ENCODE assay signal across 27 mouse cellular contexts in the genomic region with DNA sequence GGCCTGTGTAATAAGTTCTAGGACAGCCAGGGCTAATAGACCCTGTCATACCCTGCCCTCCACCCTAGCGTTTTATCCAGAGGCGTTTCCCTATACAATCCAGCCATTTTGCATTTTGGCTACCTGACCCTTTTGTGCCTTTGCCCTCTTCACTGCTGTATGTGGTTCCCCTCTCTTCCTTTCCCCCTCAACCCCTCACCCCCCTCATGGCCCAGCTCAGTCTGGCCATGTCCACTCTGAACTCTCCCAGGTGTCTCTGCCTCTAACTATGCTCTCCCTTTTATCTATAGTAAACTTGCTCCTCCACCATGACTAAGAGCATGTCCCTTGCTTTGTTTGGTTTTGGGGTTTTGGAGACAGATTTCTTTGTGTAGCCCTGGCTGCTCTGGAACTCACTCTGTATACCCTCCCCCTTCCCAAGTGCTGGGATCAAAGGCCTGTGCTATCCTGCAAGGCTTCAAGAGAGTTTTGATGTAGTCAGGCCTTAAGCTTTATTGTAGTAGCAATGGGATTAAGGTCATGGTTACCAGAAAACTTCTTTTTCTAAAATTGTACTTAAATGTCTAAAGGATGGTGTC. TPM values are rescaled to one million over a fixed set of nuclear protein-coding genes. Genes with fewer than 3 reads are reported as not detected.
DNase-seq lines count a peak whose midpoint lies in the region; ATAC-seq lines count a peak whose summit lies in the region.
"Had no signal": no experiment of that assay in that cellular context is flagged by ENCODE, and none has a peak within 500 bp of the region (broad histone marks: within the 10 kb centered on the region; RNA-seq: fewer than 3 reads in every experiment).

No protein-coding gene starts in this region.

- no peak overlapping the region for H3K4me2 ChIP-seq in midbrain, embryonic 14.5 days (ENCODE audit: low read length)
- no peak overlapping the region for H3K4me2 ChIP-seq in midbrain, embryonic 12.5 days (replicated peaks)
- H3K4me2 ChIP-seq in midbrain, embryonic 15.5 days, result no peak overlapping the region
- H3K4me2 ChIP-seq: embryonic facial prominence, embryonic 12.5 days; forebrain, embryonic 13.5 days had no signal

- no peaks in the 10 kb centered on the region for H3K9me3 ChIP-seq in midbrain, embryonic 10.5 days (replicated peaks)
- no peaks in the 10 kb centered on the region for H3K9me3 ChIP-seq in midbrain, embryonic 14.5 days (ENCODE audit: control insufficient read depth, low read length)
- H3K9me3 ChIP-seq in midbrain, embryonic 12.5 days, result no peaks in the 10 kb centered on the region
- no peaks in the 10 kb centered on the region for H3K9me3 ChIP-seq in midbrain, embryonic 15.5 days
- H3K9me3 ChIP-seq: embryonic facial prominence, embryonic 10.5 days; embryonic facial prominence, embryonic 12.5 days; forebrain, embryonic 13.5 days; G1E had no signal

- no peak for ATAC-seq in midbrain, embryonic 14.5 days (ENCODE audit: low FRiP score, low TSS enrichment)
- peak; percentile 38 for ATAC-seq in midbrain, embryonic 12.5 days (ENCODE audit: low FRiP score, low read depth)
- no peak for ATAC-seq in midbrain, embryonic 15.5 days (replicated peaks)
- ATAC-seq: activated CD4-positive, CD25-positive, alpha-beta regulatory T cell, adult 4 months; CD4-positive, CD25-positive, alpha-beta regulatory T cell, adult 4 months; forebrain, embryonic 13.5 days; Patski had no signal

- peaks cover 36% of the 10 kb centered on the region for H3K27me3 ChIP-seq in midbrain, embryonic 10.5 days (ENCODE audit: low read depth, poor library complexity, severe bottlenecking)
- H3K27me3 ChIP-seq in midbrain, embryonic 14.5 days (ENCODE audit: control insufficient read depth, insufficient read depth, low read length), result no peaks in the 10 kb centered on the region; the same call in 1 of the 2 replicates
- peaks cover 17% of the 10 kb centered on the region for H3K27me3 ChIP-seq in midbrain, embryonic 12.5 days
- H3K27me3 ChIP-seq in midbrain, embryonic 15.5 days (replicated peaks), result no peaks in the 10 kb centered on the region
- H3K27me3 ChIP-seq: CH12.LX; embryonic facial prominence, embryonic 12.5 days; forebrain, embryonic 13.5 days; Patski had no signal

- peaks cover 15% of the 10 kb centered on the region for H3K4me1 ChIP-seq in midbrain, embryonic 10.5 days
- H3K4me1 ChIP-seq in midbrain, embryonic 14.5 days (ENCODE audit: control insufficient read depth, insufficient read depth, low read length), result no peaks in the 10 kb centered on the region
- H3K4me1 ChIP-seq in midbrain, embryonic 12.5 days, result no peaks in the 10 kb centered on the region
- no peaks in the 10 kb centered on the region for H3K4me1 ChIP-seq in midbrain, embryonic 15.5 days
- H3K4me1 ChIP-seq: embryonic facial prominence, embryonic 10.5 days; embryonic facial prominence, embryonic 12.5 days; forebrain, embryonic 13.5 days had no signal

- DNase-seq in heart, adult 11 months, result peak; percentile 76
- DNase-seq in heart, adult 9 months (ENCODE audit: low spot score in 2 of 2), result no peak
- peak; percentile 26 for DNase-seq in midbrain, embryonic 10.5 days (ENCODE audit: low spot score)
- DNase-seq in midbrain, embryonic 14.5 days, result no peak
- DNase-seq in urinary bladder, adult 18-20 months (ENCODE audit: low spot score in 2 of 2), result no peak
- DNase-seq: adrenal gland, adult 8-10 months; adrenal gland, postnatal 14 days; adrenal gland, postnatal 36 days; B cell, adult 2 months; cerebellum, adult 11-12 months; cerebellum, adult 2 months; cerebellum, adult 9-10 months; cerebellum, postnatal 10 days; cerebellum, postnatal 25 days had no signal

- no peak overlapping the region for H3K27ac ChIP-seq in midbrain, embryonic 10.5 days (replicated peaks)
- no peak overlapping the region for H3K27ac ChIP-seq in midbrain, embryonic 14.5 days (replicated peaks; ENCODE audit: low read depth, low read length)
- no peak overlapping the region for H3K27ac ChIP-seq in midbrain, embryonic 12.5 days (replicated peaks)
- no peak overlapping the region for H3K27ac ChIP-seq in midbrain, embryonic 15.5 days
- H3K27ac ChIP-seq: embryonic facial prominence, embryonic 10.5 days; embryonic facial prominence, embryonic 12.5 days; forebrain, embryonic 13.5 days had no signal

- H3K9ac ChIP-seq in midbrain, embryonic 14.5 days (replicated peaks; ENCODE audit: low read length), result no peak overlapping the region
- H3K9ac ChIP-seq in midbrain, embryonic 12.5 days (replicated peaks), result no peak overlapping the region
- no peak overlapping the region for H3K9ac ChIP-seq in midbrain, embryonic 15.5 days
- H3K9ac ChIP-seq: embryonic facial prominence, embryonic 12.5 days; forebrain, embryonic 13.5 days had no signal

- H3K4me3 ChIP-seq in midbrain, embryonic 10.5 days, result no peak overlapping the region
- H3K4me3 ChIP-seq in midbrain, embryonic 14.5 days (replicated peaks; ENCODE audit: low read depth, low read length), result no peak overlapping the region
- no peak overlapping the region for H3K4me3 ChIP-seq in midbrain, embryonic 12.5 days
- H3K4me3 ChIP-seq in midbrain, embryonic 15.5 days, result no peak overlapping the region
- H3K4me3 ChIP-seq: embryonic facial prominence, embryonic 10.5 days; embryonic facial prominence, embryonic 12.5 days; forebrain, embryonic 13.5 days had no signal

- H3K36me3 ChIP-seq in midbrain, embryonic 10.5 days, result no peaks in the 10 kb centered on the region
- no peaks in the 10 kb centered on the region for H3K36me3 ChIP-seq in midbrain, embryonic 14.5 days (ENCODE audit: control insufficient read depth, insufficient read depth, low read length)
- no peaks in the 10 kb centered on the region for H3K36me3 ChIP-seq in midbrain, embryonic 12.5 days
- no peaks in the 10 kb centered on the region for H3K36me3 ChIP-seq in midbrain, embryonic 15.5 days (replicated peaks)
- H3K36me3 ChIP-seq: embryonic facial prominence, embryonic 10.5 days; embryonic facial prominence, embryonic 12.5 days; G1E had no signal

- WGBS in midbrain, embryonic 10.5 days, result 73% methylated on average over 2 of the region's 2 CpGs
- 30% methylated on average over 2 of the region's 2 CpGs for WGBS in midbrain, embryonic 14.5 days
- WGBS in midbrain, embryonic 12.5 days, result 63% methylated on average over 2 of the region's 2 CpGs
- WGBS in midbrain, embryonic 15.5 days, result 50% methylated on average over 2 of the region's 2 CpGs

RNA-seq across cellular contexts. Expression of a gene that starts 10.5 kb away (rescaled TPM):
- polyA plus RNA-seq in midbrain, embryonic 10.5 days (2016; fragmentation: Nextera tagmentation; extraction: Ambion mirVana), result 0.16 TPM in 2 replicates
- not detected in 2 replicates for polyA plus RNA-seq in midbrain, embryonic 14.5 days (2014; fragmentation: Nextera tagmentation; extraction: Ambion mirVana)
- polyA plus RNA-seq in midbrain, embryonic 12.5 days (2016; fragmentation: Nextera tagmentation; extraction: Ambion mirVana), result 0.11 TPM in 1 of 2 replicates, not detected in the other
- polyA plus RNA-seq in midbrain, embryonic 15.5 days (2015; fragmentation: Nextera tagmentation; extraction: Ambion mirVana), result not detected in 2 replicates
- polyA plus RNA-seq: activated CD4-positive, CD25-positive, alpha-beta regulatory T cell, adult 4 months; CD4-positive, CD25-positive, alpha-beta regulatory T cell, adult 4 months; cortical plate, adult 2 months; embryonic facial prominence, embryonic 10.5 days; forebrain, embryonic 13.5 days; G1E had no signal

RNA-seq across cellular contexts. Expression of a gene that starts 22.7 kb away (rescaled TPM):
- not detected in 2 replicates for polyA plus RNA-seq in midbrain, embryonic 10.5 days (2016; fragmentation: Nextera tagmentation; extraction: Ambion mirVana)
- polyA plus RNA-seq in midbrain, embryonic 14.5 days (2014; fragmentation: Nextera tagmentation; extraction: Ambion mirVana), result not detected in 2 replicates
- polyA plus RNA-seq in midbrain, embryonic 12.5 days (2016; fragmentation: Nextera tagmentation; extraction: Ambion mirVana), result not detected in 2 replicates
- 0.06 TPM in 1 of 2 replicates, not detected in the other for polyA plus RNA-seq in midbrain, embryonic 15.5 days (2015; fragmentation: Nextera tagmentation; extraction: Ambion mirVana)
- polyA plus RNA-seq: activated CD4-positive, CD25-positive, alpha-beta regulatory T cell, adult 4 months; CD4-positive, CD25-positive, alpha-beta regulatory T cell, adult 4 months; cerebellum, adult 2 months; cortical plate, adult 2 months; embryonic facial prominence, embryonic 10.5 days; embryonic facial prominence, embryonic 14.5 days; forebrain, embryonic 11.5 days; forebrain, embryonic 13.5 days; G1E had no signal

RNA-seq across cellular contexts. Expression of a gene that starts 37.0 kb away (rescaled TPM):
- polyA plus RNA-seq in midbrain, embryonic 10.5 days (2016; fragmentation: Nextera tagmentation; extraction: Ambion mirVana), result 0.09 TPM in 1 of 2 replicates, not detected in the other
- not detected in 2 replicates for polyA plus RNA-seq in midbrain, embryonic 14.5 days (2014; fragmentation: Nextera tagmentation; extraction: Ambion mirVana)
- polyA plus RNA-seq in midbrain, embryonic 12.5 days (2016; fragmentation: Nextera tagmentation; extraction: Ambion mirVana), result 0.09 TPM in 1 of 2 replicates, not detected in the other
- polyA plus RNA-seq in midbrain, embryonic 15.5 days (2015; fragmentation: Nextera tagmentation; extraction: Ambion mirVana), result 0.08 TPM in 1 of 2 replicates, not detected in the other
- polyA plus RNA-seq: embryonic facial prominence, embryonic 10.5 days; forebrain, embryonic 11.5 days; forebrain, embryonic 13.5 days; G1E had no signal

RNA-seq across cellular contexts. Expression of a gene that starts 50.4 kb away (rescaled TPM):
- 4.5 and 4.6 TPM in 2 replicates for polyA plus RNA-seq in midbrain, embryonic 10.5 days (2016; fragmentation: Nextera tagmentation; extraction: Ambion mirVana)
- polyA plus RNA-seq in midbrain, embryonic 14.5 days (2014; fragmentation: Nextera tagmentation; extraction: Ambion mirVana), result 3.6 and 5.0 TPM in 2 replicates
- 4.5 and 4.9 TPM in 2 replicates for polyA plus RNA-seq in midbrain, embryonic 12.5 days (2016; fragmentation: Nextera tagmentation; extraction: Ambion mirVana)
- polyA plus RNA-seq in midbrain, embryonic 15.5 days (2015; fragmentation: Nextera tagmentation; extraction: Ambion mirVana), result 4.7 and 4.9 TPM in 2 replicates

Comparison
In these comparisons a context has a peak if more than half of its experiments do, and no peak if none do; other contexts are left out.
1. DNase-seq: peak in heart, adult 11 months (single experiment) and midbrain, embryonic 10.5 days (single experiment); none in heart, adult 9 months (0 of 2), midbrain, embryonic 14.5 days (single experiment) and urinary bladder, adult 18-20 months (0 of 2).